Comparison of ENCODE assay signal across 8 mouse cellular contexts in genomic region chr4:133730122-133730521, GRCm38 (mm10). TPM values are rescaled to one million over a fixed set of nuclear protein-coding genes. Genes with fewer than 3 reads are reported as not detected.
A peak's percentile ranks its signal among the peaks of the same experiment; 100 is the strongest.
DNase-seq lines count a peak whose midpoint lies in the region; ATAC-seq and TF ChIP-seq lines count a peak whose summit lies in the region.

No protein-coding gene starts in this region.

- no peaks in the 10 kb centered on the region for H3K27me3 ChIP-seq in embryonic facial prominence, embryonic 14.5 days (replicated peaks; ENCODE audit: control insufficient read depth, insufficient read depth, low read length)
- H3K27me3 ChIP-seq in limb, embryonic 11.5 days (ENCODE audit: control insufficient read depth, insufficient read depth, low read length): no peaks in the 10 kb centered on the region
- no peaks in the 10 kb centered on the region for H3K27me3 ChIP-seq in neural tube, embryonic 13.5 days

- DNase-seq in layer of hippocampus, adult 2 months (ENCODE audit: low spot score in 2 of 2): no peak
- no peak for DNase-seq in layer of hippocampus, adult 9-11 months
- DNase-seq in embryonic facial prominence, embryonic 14.5 days (ENCODE audit: low spot score): no peak
- no peak for DNase-seq in limb, embryonic 11.5 days (ENCODE audit: low spot score)
- DNase-seq in urinary bladder, adult 2 months (ENCODE audit: low spot score): no peak
- no peak for DNase-seq in gastrocnemius, postnatal 36 days
- DNase-seq in urinary bladder, postnatal 25 days (ENCODE audit: low spot score): no peak

- H3K4me2 ChIP-seq in embryonic facial prominence, embryonic 14.5 days (ENCODE audit: low read depth, low read length): peak overlapping the region; percentile 45
- H3K4me2 ChIP-seq in limb, embryonic 11.5 days (ENCODE audit: low read depth, severe bottlenecking): peak overlapping the region; percentile 37
- H3K4me2 ChIP-seq in neural tube, embryonic 13.5 days: peak overlapping the region; percentile 52

- peaks cover 5% of the 10 kb centered on the region; the same call in 1 of the 2 replicates for H3K36me3 ChIP-seq in embryonic facial prominence, embryonic 14.5 days (ENCODE audit: control insufficient read depth, insufficient read depth, low read length)
- H3K36me3 ChIP-seq in limb, embryonic 11.5 days (ENCODE audit: control insufficient read depth, insufficient read depth, low read length): peaks cover 2% of the 10 kb centered on the region; the same call in 1 of the 2 replicates
- H3K36me3 ChIP-seq in neural tube, embryonic 13.5 days: peaks cover 1% of the 10 kb centered on the region; the same call in 1 of the 2 replicates

- peak overlapping the region; percentile 33 for H3K4me3 ChIP-seq in layer of hippocampus, adult 2 months
- H3K4me3 ChIP-seq in embryonic facial prominence, embryonic 14.5 days (ENCODE audit: low read depth, low read length): peak overlapping the region; percentile 11; the same call in 1 of the 2 replicates
- peak overlapping the region; percentile 10; the same call in 1 of the 2 replicates for H3K4me3 ChIP-seq in limb, embryonic 11.5 days (ENCODE audit: low read depth, low read length)
- H3K4me3 ChIP-seq in neural tube, embryonic 13.5 days: peak overlapping the region; percentile 17

- H3K9me3 ChIP-seq in embryonic facial prominence, embryonic 14.5 days (ENCODE audit: control insufficient read depth, low read length): no peaks in the 10 kb centered on the region
- H3K9me3 ChIP-seq in limb, embryonic 11.5 days (ENCODE audit: control insufficient read depth, low read length): no peaks in the 10 kb centered on the region
- H3K9me3 ChIP-seq in neural tube, embryonic 13.5 days: no peaks in the 10 kb centered on the region

- no peak for ATAC-seq in embryonic facial prominence, embryonic 14.5 days (ENCODE audit: low read depth)
- no peak for ATAC-seq in limb, embryonic 11.5 days (ENCODE audit: insufficient number of reproducible peaks, low FRiP score, low TSS enrichment, low read depth)
- peak; percentile 62 for ATAC-seq in neural tube, embryonic 13.5 days (ENCODE audit: low read depth)

- intact Hi-C loops in gastrocnemius, postnatal 36 days (cut with DNase I): no loop called here

- H3K4me1 ChIP-seq in embryonic facial prominence, embryonic 14.5 days (ENCODE audit: control insufficient read depth, insufficient read depth, low read length): peaks cover 57% of the 10 kb centered on the region
- peaks cover 47% of the 10 kb centered on the region for H3K4me1 ChIP-seq in limb, embryonic 11.5 days (ENCODE audit: control insufficient read depth, insufficient read depth, low read length)
- H3K4me1 ChIP-seq in neural tube, embryonic 13.5 days (replicated peaks): peaks cover 97% of the 10 kb centered on the region

- TF ChIP-seq CTCF in layer of hippocampus, adult 2 months (conservative IDR thresholded peaks at IDR 0.05): no peak

- peak overlapping the region; percentile 76 for H3K27ac ChIP-seq in layer of hippocampus, adult 2 months
- peak overlapping the region; percentile 85 for H3K27ac ChIP-seq in embryonic facial prominence, embryonic 14.5 days (replicated peaks; ENCODE audit: low read depth, low read length)
- H3K27ac ChIP-seq in limb, embryonic 11.5 days (replicated peaks; ENCODE audit: low read depth, low read length): peak overlapping the region; percentile 77
- H3K27ac ChIP-seq in neural tube, embryonic 13.5 days (replicated peaks): peak overlapping the region; percentile 90

- H3K9ac ChIP-seq in embryonic facial prominence, embryonic 14.5 days (ENCODE audit: low read depth, low read length): peak overlapping the region; percentile 39; the same call in 1 of the 2 replicates
- H3K9ac ChIP-seq in limb, embryonic 11.5 days (ENCODE audit: low read length): peak overlapping the region; percentile 23; the same call in 1 of the 2 replicates
- H3K9ac ChIP-seq in neural tube, embryonic 13.5 days: peak overlapping the region; percentile 57

RNA-seq across cellular contexts. Expression of gene Arid1a, which starts 26.4 kb away (rescaled TPM):
- total RNA-seq in layer of hippocampus, adult 2 months (2021): 10 to 100 TPM; 83.2 to 88.6 TPM
- polyA plus RNA-seq in embryonic facial prominence, embryonic 14.5 days (2014; fragmentation: Nextera tagmentation; extraction: Ambion mirVana): 29.1 and 29.6 TPM in 2 replicates
- 46.2 and 50.3 TPM in 2 replicates for polyA plus RNA-seq in limb, embryonic 11.5 days (2014; fragmentation: Nextera tagmentation; extraction: Ambion mirVana)
- 31.8 and 37.3 TPM in 2 replicates for polyA plus RNA-seq in neural tube, embryonic 13.5 days (2015; fragmentation: Nextera tagmentation; extraction: Ambion mirVana)
- polyA plus RNA-seq in urinary bladder, adult 2 months (2012; rRNA removed): 26.3 and 41.5 TPM in 2 replicates
- total RNA-seq in gastrocnemius, postnatal 36 days (2021): 10 to 100 TPM; 18.1 to 24.4 TPM

RNA-seq across cellular contexts. Expression of gene Pigv, which starts 57.7 kb away (rescaled TPM):
- total RNA-seq in layer of hippocampus, adult 2 months (2021): 1 to 10 TPM; 9.1 to 9.7 TPM
- 8.4 and 11.3 TPM in 2 replicates for polyA plus RNA-seq in embryonic facial prominence, embryonic 14.5 days (2014; fragmentation: Nextera tagmentation; extraction: Ambion mirVana)
- 13.2 and 16.8 TPM in 2 replicates for polyA plus RNA-seq in limb, embryonic 11.5 days (2014; fragmentation: Nextera tagmentation; extraction: Ambion mirVana)
- polyA plus RNA-seq in neural tube, embryonic 13.5 days (2015; fragmentation: Nextera tagmentation; extraction: Ambion mirVana): 12.3 and 14.2 TPM in 2 replicates
- polyA plus RNA-seq in urinary bladder, adult 2 months (2012; rRNA removed): 17.1 and 19.4 TPM in 2 replicates
- total RNA-seq in gastrocnemius, postnatal 36 days (2021): 10 to 100 TPM in 1 of 2 experiments, 1 to 10 TPM in 1; 8.4 to 10.4 TPM
